Mouse (Mus musculus) midbrain, embryonic 14.5 days (tissue): ENCODE measurements at regions not wholly inside any gene's neighbourhood (a gene's known extent, or its start where the extent isn't known, plus 50 kb on each side); places are given as distances from the start of the nearest gene placed in this dataset.
"Not testable (repeated sequence)": the region's sequence is repeated elsewhere in the genome, so short reads cannot be mapped to it uniquely, and the experiment has no call there.

Source experiments
- ATAC-seq: fragments of 200-750 bp; cut with Nextera tagmentation; 2 replicates; pipeline ENCODE4 v1.8.0; 2017; ENCODE audit warnings: moderate number of reproducible peaks, moderate library complexity; ENCODE audit not compliant: low FRiP score, low TSS enrichment
- DNase-seq: peaks from one replicate; pipeline ENCODE4 v3.0.0-alpha.2; 2015
- H3K27ac ChIP-seq: fragments of 300-500 bp; sonication (generic); replicated peaks from 2 replicates; pipeline ENCODE4 v1.5.1; 2014; ENCODE audit warnings: mild to moderate bottlenecking, low read depth, low read length, moderate library complexity
- H3K27me3 ChIP-seq: fragments of 300-500 bp; sonication (generic); 2 replicates; pipeline ENCODE4 v1.6.1; 2014; ENCODE audit warnings: low read length, control low read depth, mixed read lengths; ENCODE audit not compliant: control insufficient read depth, insufficient read depth
- H3K36me3 ChIP-seq: fragments of 300-500 bp; sonication (generic); 2 replicates; pipeline ENCODE4 v1.6.1; 2014; ENCODE audit warnings: low read length, control low read depth; ENCODE audit not compliant: control insufficient read depth, insufficient read depth
- H3K4me1 ChIP-seq: fragments of 300-500 bp; sonication (generic); 2 replicates; pipeline ENCODE4 v1.6.1; 2014; ENCODE audit warnings: mild to moderate bottlenecking, antibody characterized with exemption, low read length, control low read depth; ENCODE audit not compliant: control insufficient read depth, insufficient read depth
- H3K4me2 ChIP-seq: fragments of 300-500 bp; sonication (generic); 2 replicates; pipeline ENCODE4 v1.6.1; 2014; ENCODE audit warnings: mild to moderate bottlenecking, low read length, moderate library complexity
- H3K4me3 ChIP-seq: fragments of 300-500 bp; sonication (generic); replicated peaks from 2 replicates; pipeline ENCODE4 v1.5.1; 2014; ENCODE audit warnings: low read depth, low read length
- H3K9ac ChIP-seq: fragments of 300-500 bp; sonication (generic); replicated peaks from 2 replicates; pipeline ENCODE4 v1.6.1; 2014; ENCODE audit warnings: mild to moderate bottlenecking, low read length, moderate library complexity
- H3K9me3 ChIP-seq: fragments of 300-500 bp; sonication (generic); 2 replicates; pipeline ENCODE4 v1.6.1; 2016; ENCODE audit warnings: low read length, control low read depth, mixed read lengths; ENCODE audit not compliant: control insufficient read depth
- WGBS: fragments of 180-500 bp; shearing (Covaris S2); extraction: QIAGEN DNeasy Blood & Tissue Kit; methylation state at CpG from one replicate; pipeline ENCODE4 v1.1.7; 2014; 5-methylcytosine and 5-hydroxymethylcytosine counted together

DNA sequence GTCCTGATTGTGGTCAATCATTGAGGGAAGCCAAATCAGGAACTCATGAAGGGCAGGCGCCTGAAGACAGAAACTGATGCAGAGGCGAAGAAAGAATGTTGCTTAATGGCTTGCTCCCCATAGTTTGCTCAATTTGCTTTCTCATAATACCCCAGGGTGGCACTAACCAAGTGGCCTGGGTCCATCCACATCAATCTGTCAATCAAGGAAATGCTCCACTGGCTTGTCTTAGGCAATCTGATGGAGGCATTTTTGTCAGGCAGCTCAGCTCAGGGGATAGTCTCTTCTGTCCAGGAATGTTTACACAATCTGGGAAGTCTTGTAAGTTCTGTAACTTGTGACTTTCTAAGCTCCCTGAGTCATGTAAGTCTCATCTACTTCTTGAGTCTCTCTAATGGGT lies 50.0 kb upstream of the Klhl24 start:
- Histone ChIP-seq H3K4me3 (no peak overlapping the region), H3K9me3 (no peaks in the 10 kb centered on the region), H3K4me1 (no peaks in the 10 kb centered on the region), H3K9ac (no peak overlapping the region), H3K27me3 (no peaks in the 10 kb centered on the region), H3K36me3 (no peaks in the 10 kb centered on the region), H3K27ac (no peak overlapping the region), H3K4me2 (no peak overlapping the region)
- 91% methylated on average over 2 of the region's 2 CpGs for WGBS
- DNase-seq (no peak), ATAC-seq (no peak)

DNA sequence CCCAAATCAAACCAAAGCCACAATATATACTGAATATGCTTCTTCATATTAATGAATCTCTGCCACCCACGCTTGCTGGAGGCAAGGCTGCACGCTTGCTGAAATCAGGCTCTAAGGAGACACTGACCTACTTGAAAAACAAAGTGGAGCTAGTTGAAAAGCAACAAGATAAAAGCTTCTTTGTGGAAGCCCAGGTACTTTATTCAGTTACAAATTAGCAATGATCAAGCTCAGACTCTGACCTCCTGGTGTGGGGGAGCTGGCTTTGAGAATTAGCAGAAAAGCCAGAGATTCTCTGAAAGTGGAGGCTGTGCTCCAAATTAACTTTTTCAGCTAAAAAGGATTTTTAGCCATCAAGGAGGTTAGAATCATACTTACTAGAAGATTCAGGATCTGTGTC lies 52.3 kb upstream of the Klhl6 start:
- H3K4me1 ChIP-seq, H3K9ac ChIP-seq, H3K9me3 ChIP-seq, H3K4me3 ChIP-seq, ATAC-seq, H3K27me3 ChIP-seq, H3K27ac ChIP-seq, H3K36me3 ChIP-seq, H3K4me2 ChIP-seq, DNase-seq: not testable (repeated sequence)
- 77% methylated on average over 2 of the region's 2 CpGs for WGBS

DNA sequence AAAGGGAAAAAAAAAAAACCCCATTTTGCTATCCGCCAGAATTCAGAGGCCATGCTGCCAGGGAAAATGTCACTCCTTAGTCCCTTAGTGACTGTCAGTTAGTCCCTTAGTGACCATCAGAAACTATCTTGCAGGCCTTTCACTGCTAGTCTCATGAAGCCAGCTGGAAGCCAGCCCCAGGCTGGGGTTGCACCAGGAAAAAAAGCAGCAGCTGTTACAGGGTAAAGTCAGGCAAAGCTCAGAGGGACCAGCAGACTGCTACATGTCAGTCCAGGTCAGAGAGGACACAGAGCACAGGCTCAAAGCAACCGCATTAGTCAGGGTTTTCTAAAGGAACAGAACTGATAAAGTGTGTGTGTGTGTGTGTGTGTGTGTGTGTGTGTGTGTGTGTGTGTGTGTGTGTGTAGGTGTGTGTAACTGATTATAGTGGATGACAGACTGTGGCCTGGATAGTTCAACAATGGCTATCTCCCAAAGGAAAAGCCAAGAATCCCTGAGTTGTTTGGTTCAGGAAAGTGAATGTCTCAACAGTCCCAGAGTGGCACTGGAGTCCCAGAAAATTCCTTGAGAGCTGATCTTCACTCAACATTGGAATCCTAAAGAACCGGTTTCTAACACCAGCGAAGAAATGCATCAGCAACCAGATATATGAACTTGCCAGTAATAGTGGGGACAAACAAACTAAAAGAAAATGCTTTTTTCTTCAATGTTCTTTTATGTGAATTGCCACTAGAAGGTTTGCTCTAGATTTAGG lies 49.7 kb upstream of the Klhl6 start:
- no peaks in the 10 kb centered on the region for H3K36me3 ChIP-seq
- DNase-seq (peak; percentile 0), ATAC-seq (no peak)
- no peaks in the 10 kb centered on the region for H3K27me3 ChIP-seq
- WGBS, result 79% methylated on average over 4 of the region's 4 CpGs
- H3K9ac ChIP-seq, result no peak overlapping the region
- no peaks in the 10 kb centered on the region for H3K9me3 ChIP-seq
- no peak overlapping the region for H3K27ac ChIP-seq
- H3K4me1 ChIP-seq, result no peaks in the 10 kb centered on the region
- H3K4me2 ChIP-seq, result no peak overlapping the region
- H3K4me3 ChIP-seq, result no peak overlapping the region
